Mouse (Mus musculus) kidney, embryonic 16.5 days (tissue): ENCODE results near the gene Mrps11. TPM values are rescaled to one million over a fixed set of nuclear protein-coding genes. Genes with fewer than 3 reads are reported as not detected.

Experiments used
- ATAC-seq: fragments of 200-750 bp; cut with Nextera tagmentation; 2 replicates; pipeline ENCODE4 v1.8.0; 2017; ENCODE audit warnings: moderate TSS enrichment; ENCODE audit not compliant: low FRiP score, low TSS enrichment
- H3K27ac ChIP-seq: fragments of 300-500 bp; sonication (generic); 2 replicates; pipeline ENCODE4 v1.5.1; 2014; ENCODE audit warnings: low read length
- H3K27me3 ChIP-seq: fragments of 300-500 bp; sonication (generic); 2 replicates; pipeline ENCODE4 v1.6.1; 2014; ENCODE audit warnings: low read length, control low read depth, mixed read lengths; ENCODE audit not compliant: insufficient read depth
- H3K36me3 ChIP-seq: fragments of 300-500 bp; sonication (generic); 2 replicates; pipeline ENCODE4 v1.6.1; 2014; ENCODE audit warnings: low read length, control low read depth, mixed read lengths; ENCODE audit not compliant: insufficient read depth
- H3K4me1 ChIP-seq: fragments of 300-500 bp; sonication (generic); 2 replicates; pipeline ENCODE4 v1.6.1; 2014; ENCODE audit warnings: low read length, control low read depth, mixed read lengths; ENCODE audit not compliant: insufficient read depth
- H3K4me2 ChIP-seq: fragments of 300-500 bp; sonication (generic); replicated peaks from 2 replicates; pipeline ENCODE4 v1.6.1; 2014; ENCODE audit warnings: low read depth, low read length
- H3K4me3 ChIP-seq: fragments of 300-500 bp; sonication (generic); 2 replicates; pipeline ENCODE4 v1.5.1; 2014; ENCODE audit warnings: mild to moderate bottlenecking, low read length
- H3K9ac ChIP-seq: fragments of 300-500 bp; sonication (generic); replicated peaks from 2 replicates; pipeline ENCODE4 v1.6.1; 2014; ENCODE audit warnings: low read length
- H3K9me3 ChIP-seq: fragments of 300-500 bp; sonication (generic); 2 replicates; pipeline ENCODE4 v1.6.1; 2016; ENCODE audit warnings: low read length, control low read depth
- WGBS: fragments of 180-500 bp; shearing (Covaris S2); extraction: QIAGEN DNeasy Blood & Tissue Kit; methylation state at CpG from one replicate; pipeline ENCODE4 v1.1.7; 2014; 5-methylcytosine and 5-hydroxymethylcytosine counted together
- polyA plus RNA-seq: library from polyadenylated mRNA; unstranded; fragments of >200 nt; fragmentation: Nextera tagmentation; extraction: Ambion mirVana; gene quantifications from 2 replicates; pipeline ENCODE4 v1.2.1, GENCODE M21; 2015

Gene Mrps11
- polyA plus RNA-seq, 1 experiment from 2014 or later: 83.4 TPM

DNA sequence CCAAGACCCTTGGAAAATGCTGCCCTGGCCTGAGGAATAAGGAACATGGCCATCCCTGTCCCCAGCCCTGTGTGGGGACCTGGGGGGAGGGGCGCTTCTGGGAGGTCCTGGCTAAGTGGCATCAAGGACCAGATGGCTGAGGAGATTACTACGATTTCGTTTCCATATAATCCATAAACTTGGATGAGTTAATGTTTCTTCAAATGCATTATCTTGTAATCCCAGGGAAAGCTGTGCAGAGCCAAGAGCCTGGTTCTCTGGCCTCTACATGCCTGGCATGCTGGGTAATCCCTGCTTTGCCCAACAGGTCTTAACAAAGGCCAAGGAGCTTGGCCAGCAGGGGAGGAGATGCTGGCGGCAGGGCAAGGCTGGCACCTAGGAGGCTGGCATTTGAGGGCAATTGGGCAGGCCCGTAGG lies 17.7 kb upstream of the Mrps11 start:
- H3K27ac ChIP-seq: no peak overlapping the region
- H3K36me3 ChIP-seq: no peaks in the 10 kb centered on the region
- no peak overlapping the region for H3K4me3 ChIP-seq
- H3K9me3 ChIP-seq: no peaks in the 10 kb centered on the region
- 83% methylated on average over 5 of the region's 5 CpGs for WGBS
- H3K9ac ChIP-seq: no peak overlapping the region
- H3K4me2 ChIP-seq: no peak overlapping the region
- no peaks in the 10 kb centered on the region for H3K4me1 ChIP-seq
- H3K27me3 ChIP-seq: no peaks in the 10 kb centered on the region
- no peak for ATAC-seq

DNA sequence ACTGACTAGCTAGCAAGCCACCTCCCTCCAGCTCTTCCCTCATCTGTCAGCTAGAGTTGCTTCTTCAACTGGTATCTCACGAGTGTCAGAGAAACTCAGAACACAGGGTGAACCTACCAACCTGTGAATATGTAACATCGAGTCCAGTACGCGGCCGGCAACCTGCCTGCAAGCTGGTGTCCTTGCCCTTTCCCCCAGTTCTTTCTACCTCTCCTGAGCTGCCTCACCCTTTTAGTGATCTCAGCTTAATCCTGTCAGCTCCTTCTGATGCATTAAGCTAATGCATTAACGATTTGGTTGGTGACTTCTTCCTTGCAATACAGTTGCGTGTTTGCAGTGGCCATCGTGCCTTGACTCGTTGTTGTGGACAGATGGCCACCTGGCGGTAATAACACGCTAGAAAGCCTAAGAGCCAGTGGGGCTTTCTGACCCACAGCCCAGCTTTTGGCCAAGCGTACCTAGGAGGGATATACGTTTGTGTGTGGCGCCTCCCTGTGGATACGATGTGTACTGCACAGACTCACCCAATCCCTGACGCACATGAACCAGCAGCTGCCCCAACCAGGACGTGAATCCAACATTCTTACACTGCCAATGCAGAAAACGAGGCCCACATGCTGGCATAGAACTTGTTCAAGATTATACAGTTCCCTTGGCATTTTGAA lies 16.8 kb upstream of the Mrps11 start:
- Histone ChIP-seq H3K4me3 (no peak overlapping the region), H3K9ac (no peak overlapping the region), H3K36me3 (no peaks in the 10 kb centered on the region), H3K9me3 (no peaks in the 10 kb centered on the region), H3K27me3 (no peaks in the 10 kb centered on the region), H3K27ac (no peak overlapping the region), H3K4me1 (no peaks in the 10 kb centered on the region), H3K4me2 (no peak overlapping the region)
- peak; percentile 85; the same call in 1 of the 2 replicates for ATAC-seq
- WGBS: 23% methylated on average over 18 of the region's 18 CpGs

DNA sequence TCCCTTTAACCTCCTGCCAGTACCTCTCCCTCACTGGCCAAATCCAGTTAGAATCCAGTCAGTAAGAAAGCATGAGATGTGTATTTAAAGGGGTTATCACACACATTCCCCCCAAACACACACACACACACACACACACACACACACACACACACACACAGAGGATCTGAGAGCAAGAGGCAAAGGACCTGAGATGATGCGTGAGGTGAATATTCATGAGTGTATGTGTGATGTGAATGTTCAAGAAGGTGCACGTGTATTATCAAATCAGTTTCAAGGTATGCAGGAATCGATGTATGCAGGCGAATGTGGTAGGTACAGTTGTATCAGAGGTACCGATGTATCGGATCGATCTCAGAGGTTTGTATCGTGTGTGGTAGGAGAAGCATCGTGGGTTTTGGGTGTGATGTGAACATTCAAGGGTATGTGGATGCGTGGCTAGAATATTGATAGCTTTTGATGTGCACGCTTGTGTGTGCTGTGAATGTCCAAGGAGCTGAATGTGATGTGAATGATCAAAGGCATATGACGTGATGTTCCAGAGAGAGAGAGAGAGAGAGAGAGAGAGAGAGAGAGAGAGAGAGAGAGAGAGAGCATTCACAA lies 14.9 kb upstream of the Mrps11 start:
- Histone ChIP-seq H3K27me3 (no peaks in the 10 kb centered on the region), H3K36me3 (peaks cover under 1% of the 10 kb centered on the region; the same call in 1 of the 2 replicates), H3K4me2 (no peak overlapping the region), H3K4me1 (no peaks in the 10 kb centered on the region), H3K27ac (no peak overlapping the region), H3K9me3 (no peaks in the 10 kb centered on the region), H3K9ac (no peak overlapping the region), H3K4me3 (no peak overlapping the region)
- ATAC-seq: no peak
- WGBS: 92% methylated on average over 12 of the region's 12 CpGs

DNA sequence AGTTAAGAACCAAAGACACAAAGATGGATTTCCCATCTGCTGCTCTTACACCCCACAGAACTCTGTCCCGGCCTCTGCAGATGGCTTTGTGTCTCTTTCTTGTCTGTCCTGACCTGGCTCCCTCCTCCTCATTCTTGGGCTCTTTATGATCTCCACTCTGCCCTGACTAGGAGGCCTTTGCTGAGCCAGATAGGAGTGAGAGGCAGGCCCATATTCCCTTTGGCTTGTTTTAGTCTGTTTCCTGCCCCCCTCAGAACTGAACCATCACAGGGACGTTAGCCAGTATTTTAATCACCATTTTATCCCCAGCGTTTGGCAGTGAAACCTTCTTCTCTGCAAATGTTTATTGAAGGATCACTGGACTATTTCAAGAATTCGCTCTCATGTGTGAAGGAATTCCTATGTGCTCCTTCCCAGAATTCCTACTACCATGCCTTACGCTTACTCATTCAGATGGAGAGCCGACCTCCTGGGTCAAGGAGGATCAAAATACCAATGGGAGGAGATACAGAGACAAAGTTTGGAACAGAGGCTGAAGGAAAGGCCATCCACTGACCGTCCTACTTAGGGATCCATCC lies 13.8 kb upstream of the Mrps11 start:
- no peak for ATAC-seq
- H3K4me3 ChIP-seq: no peak overlapping the region
- peaks cover 8% of the 10 kb centered on the region; the same call in 1 of the 2 replicates for H3K36me3 ChIP-seq
- H3K4me1 ChIP-seq: no peaks in the 10 kb centered on the region
- no peaks in the 10 kb centered on the region for H3K9me3 ChIP-seq
- no peak overlapping the region for H3K9ac ChIP-seq
- H3K4me2 ChIP-seq: no peak overlapping the region
- WGBS: 49% methylated on average over 7 of the region's 7 CpGs
- H3K27me3 ChIP-seq: no peaks in the 10 kb centered on the region
- H3K27ac ChIP-seq: peak overlapping the region; percentile 21; the same call in 1 of the 2 replicates

DNA sequence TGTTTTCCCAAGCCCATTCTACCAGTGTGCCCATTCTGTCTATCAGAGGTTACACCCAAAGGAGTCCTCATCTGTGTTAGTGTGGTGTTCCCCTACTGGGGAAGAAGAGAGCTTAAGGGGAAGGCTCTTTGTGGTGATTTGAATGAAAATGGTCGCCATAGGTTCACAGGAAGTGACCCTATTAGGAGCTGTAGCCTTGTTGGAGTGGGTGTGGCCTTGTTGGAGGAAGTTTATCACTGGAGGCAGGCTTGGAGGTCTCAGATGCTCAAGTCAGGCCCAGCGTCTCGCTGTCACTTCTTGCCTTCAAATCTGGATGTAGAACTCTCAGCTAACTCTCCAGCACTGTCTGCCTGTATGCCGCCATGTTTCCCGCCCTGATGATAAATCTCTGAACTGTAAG lies 12.0 kb upstream of the Mrps11 start:
- Histone ChIP-seq H3K36me3 (peaks cover 24% of the 10 kb centered on the region), H3K9me3 (no peaks in the 10 kb centered on the region), H3K27me3 (no peaks in the 10 kb centered on the region), H3K27ac (no peak overlapping the region), H3K9ac (no peak overlapping the region), H3K4me2 (no peak overlapping the region), H3K4me3 (no peak overlapping the region), H3K4me1 (no peaks in the 10 kb centered on the region)
- ATAC-seq: no peak
- 89% methylated on average over 5 of the region's 5 CpGs for WGBS

DNA sequence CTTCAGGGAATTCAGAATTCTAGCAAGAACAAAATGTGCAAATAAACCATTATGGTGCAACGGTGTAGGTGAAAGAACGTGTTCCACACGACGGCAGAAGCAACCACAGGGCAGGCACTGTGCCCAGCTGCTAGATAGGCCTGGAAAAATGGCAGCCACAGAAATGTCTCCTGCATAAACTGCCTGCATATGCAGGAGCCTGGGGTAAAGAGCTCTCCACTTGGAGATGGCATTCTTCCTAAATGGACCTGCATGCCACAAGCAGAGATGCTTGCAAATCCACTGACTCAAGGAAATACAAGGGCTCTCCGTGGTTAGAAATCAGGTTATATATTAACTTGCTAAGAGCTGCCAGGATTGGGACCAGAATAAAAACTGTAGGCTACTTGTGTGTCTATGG lies 4.2 kb upstream of the Mrps11 start:
- ATAC-seq: no peak
- Histone ChIP-seq H3K4me2 (no peak overlapping the region), H3K27me3 (no peaks in the 10 kb centered on the region), H3K4me1 (peaks cover 9% of the 10 kb centered on the region), H3K4me3 (no peak overlapping the region), H3K9ac (no peak overlapping the region), H3K36me3 (peaks cover 34% of the 10 kb centered on the region), H3K27ac (no peak overlapping the region), H3K9me3 (no peaks in the 10 kb centered on the region)
- WGBS: 92% methylated on average over 5 of the region's 5 CpGs

DNA sequence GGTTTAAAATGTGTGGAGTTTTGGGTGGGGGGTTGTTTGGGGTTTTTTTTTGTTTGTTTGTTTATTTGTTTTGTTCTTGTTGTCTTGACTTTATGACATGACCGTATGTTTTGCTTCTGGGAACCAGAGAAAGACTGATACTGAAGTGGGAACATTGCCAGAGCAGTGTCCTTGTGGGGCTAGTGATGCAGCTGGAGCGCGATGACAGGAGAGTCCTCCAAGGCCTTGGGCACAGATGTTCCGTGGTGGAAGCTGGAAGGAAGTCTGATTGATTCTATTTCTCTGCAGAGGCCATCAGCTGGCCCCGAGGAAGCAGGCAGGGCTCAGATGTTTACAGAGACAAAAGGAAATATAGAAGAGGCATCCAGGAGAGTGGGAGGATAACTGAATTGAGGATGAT lies 3.0 kb downstream of the Mrps11 start:
- Histone ChIP-seq H3K9ac (no peak overlapping the region), H3K27me3 (no peaks in the 10 kb centered on the region), H3K4me3 (no peak overlapping the region), H3K27ac (no peak overlapping the region), H3K36me3 (peaks cover 24% of the 10 kb centered on the region), H3K4me1 (peaks cover 14% of the 10 kb centered on the region), H3K9me3 (no peaks in the 10 kb centered on the region), H3K4me2 (no peak overlapping the region)
- 78% methylated on average over 5 of the region's 5 CpGs for WGBS
- no peak for ATAC-seq

DNA sequence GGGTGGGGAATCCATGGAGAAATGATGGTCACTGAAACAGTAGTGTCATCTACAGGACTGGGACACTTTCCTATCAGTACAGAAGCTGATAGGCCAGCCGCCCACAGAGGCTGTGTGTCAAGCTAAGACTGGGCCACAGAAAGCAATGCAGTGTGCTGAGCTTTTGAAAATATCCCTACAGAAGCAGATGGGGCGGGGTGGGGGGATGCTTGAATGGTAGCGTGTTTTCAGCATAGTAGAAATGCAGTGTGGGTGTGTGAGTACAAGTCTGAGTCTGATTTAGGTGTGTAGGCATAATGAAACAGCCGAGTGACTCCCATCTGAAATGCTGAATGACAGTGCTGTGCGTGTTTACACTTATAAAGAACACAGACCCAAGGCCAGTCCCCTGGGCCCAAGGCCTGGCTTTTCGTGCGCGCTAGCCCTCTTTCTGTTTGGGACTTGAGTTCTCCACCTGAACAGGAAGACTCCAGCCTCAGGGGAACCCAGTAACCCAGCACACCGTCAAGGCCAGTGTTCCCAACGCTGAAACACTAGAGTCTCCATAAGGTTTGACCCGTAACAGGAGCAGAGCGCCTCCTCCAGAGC lies 5.0 kb downstream of the Mrps11 start:
- Histone ChIP-seq H3K9ac (no peak overlapping the region), H3K4me2 (no peak overlapping the region), H3K4me1 (peaks cover 8% of the 10 kb centered on the region), H3K9me3 (no peaks in the 10 kb centered on the region), H3K36me3 (peaks cover 36% of the 10 kb centered on the region), H3K4me3 (no peak overlapping the region), H3K27me3 (no peaks in the 10 kb centered on the region), H3K27ac (no peak overlapping the region)
- no peak for ATAC-seq
- 83% methylated on average over 12 of the region's 12 CpGs for WGBS

DNA sequence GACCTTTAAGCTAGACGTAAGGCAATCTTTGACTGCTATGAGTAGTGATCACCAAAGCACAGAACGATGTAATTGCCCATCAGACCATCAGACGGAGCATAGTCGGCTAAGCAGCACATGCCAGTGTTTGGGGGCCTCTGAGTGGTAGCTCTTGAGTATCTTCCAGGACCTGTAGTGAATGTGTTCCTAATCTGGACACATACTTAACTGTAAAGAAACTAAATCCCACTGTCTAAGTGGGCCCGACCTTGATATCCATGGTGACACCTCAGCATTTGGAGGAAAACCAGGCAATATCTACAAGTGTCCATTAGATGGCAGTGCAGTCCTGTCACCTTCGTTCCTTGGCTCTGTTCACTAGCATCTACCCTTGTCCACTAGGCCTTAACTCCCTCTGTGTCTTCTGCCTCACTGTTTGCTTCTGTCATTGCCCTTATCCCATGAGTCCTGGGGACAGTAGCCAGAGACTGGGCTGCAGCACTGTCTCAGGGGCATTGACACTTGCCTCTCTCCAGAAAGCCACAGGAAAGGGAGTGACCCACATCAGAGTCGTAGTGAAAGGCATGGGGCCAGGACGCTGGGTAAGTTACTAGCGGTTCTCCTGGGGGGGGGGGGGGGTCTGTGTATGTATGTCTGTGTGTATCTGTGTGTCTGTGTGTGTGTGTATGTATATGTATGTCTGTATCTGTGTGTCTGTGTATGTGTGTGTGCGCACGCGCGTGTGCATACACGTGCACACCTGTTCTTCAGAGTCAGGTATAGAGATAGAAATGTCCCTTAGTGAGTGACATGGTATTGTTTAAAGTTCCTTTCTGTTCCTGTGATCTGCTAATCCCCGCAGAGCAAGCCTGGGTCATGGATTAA lies 8.7 kb downstream of the Mrps11 start:
- ATAC-seq: peak; percentile 71
- no peaks in the 10 kb centered on the region for H3K4me1 ChIP-seq
- H3K27me3 ChIP-seq: no peaks in the 10 kb centered on the region
- H3K9me3 ChIP-seq: no peaks in the 10 kb centered on the region
- H3K9ac ChIP-seq: no peak overlapping the region
- no peak overlapping the region for H3K27ac ChIP-seq
- peaks cover 30% of the 10 kb centered on the region for H3K36me3 ChIP-seq
- no peak overlapping the region for H3K4me2 ChIP-seq
- H3K4me3 ChIP-seq: no peak overlapping the region
- 79% methylated on average over 15 of the region's 15 CpGs for WGBS
